Mouse (Mus musculus): ENCODE measurements around the gene Irf6.

The Irf6 gene

DNA sequence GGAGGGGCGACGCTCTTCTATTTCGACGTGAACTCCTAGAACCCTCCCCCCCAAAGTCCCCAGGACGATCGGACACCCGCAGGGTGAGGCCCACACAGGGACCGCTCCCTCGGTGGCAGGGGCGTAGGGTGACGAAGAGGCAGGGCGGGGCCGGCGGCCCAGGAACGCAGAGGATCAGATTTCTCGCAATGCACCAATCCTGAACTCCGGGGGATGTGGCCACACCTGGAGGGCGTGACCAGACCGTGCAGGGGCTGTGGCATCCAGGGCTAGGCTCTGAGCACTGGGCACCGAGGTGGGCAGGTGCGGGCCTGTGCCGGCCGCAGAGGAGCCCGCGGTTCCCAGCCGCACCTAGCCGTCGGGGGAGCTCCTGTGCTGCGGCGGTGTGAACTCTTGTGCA lies at the start of gene Irf6:
Irf6 (plus strand) TSS at position 240 of the 400 bp plus-strand sequence.
- peak; percentile 88 for DNase-seq

DNA sequence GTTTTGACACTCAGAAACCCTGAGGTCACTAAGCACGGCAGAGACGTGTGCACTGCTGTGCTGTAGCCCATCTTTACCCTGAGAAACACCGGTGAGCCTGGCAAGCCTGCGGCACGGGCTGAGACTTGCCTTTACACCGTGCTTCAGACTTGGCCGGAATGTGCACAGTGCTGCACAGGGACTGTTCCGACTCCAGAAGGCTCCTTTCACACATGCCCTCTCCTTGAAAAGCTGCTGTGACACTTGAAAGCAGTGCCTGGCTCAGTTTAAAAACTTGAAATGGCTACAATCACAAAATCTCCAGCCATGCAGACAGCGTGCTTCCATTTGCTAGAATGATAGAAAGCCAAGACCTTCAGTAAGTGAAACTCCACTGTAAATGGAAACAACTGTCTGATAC lies 40.8 kb upstream of the Irf6 start:
- no peak for DNase-seq

DNA sequence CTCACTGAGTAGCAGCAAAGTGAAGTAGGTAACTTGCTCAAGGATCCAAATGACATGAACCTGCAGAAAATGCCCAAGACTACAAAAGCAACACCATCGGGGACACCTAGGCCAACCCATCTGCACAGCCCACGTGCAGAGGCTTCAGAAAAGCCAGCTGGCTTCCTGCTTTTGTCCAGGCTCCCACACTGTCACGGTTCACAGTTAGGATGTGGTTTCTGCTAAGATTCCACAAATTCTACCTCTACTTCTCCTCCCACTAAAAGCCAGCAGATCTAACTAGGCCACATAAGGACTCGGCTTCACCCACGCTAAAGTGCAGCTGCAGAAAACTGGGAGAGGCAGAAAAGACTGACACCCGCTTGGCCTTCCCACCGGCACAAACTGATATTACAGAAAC lies 30.1 kb upstream of the Irf6 start:
- no peak for DNase-seq

GRCm38 (mm10) chr1:193123290-193123689 lies 29.6 kb upstream of the Irf6 start:
- no peak for DNase-seq

DNA sequence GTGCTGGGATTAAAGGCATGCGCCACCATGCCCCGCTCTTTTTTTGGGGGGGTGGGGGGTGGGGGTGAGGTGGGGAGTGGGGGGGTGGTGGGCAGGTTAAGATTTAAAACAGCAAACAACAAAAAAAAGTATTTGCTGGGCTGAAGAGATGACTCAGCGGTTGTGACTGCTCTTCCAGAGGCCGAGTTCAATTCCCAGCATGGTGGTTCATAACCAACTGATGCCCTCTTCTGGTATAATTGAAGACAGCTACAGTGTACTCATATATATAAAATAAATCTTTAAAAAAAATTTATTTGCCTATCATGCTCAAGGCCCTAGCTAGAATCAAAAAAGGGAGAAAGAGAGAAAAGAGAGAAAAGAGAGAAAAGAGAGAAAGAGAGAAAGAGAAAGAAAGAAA lies 27.1 kb upstream of the Irf6 start:
- no peak for DNase-seq

DNA sequence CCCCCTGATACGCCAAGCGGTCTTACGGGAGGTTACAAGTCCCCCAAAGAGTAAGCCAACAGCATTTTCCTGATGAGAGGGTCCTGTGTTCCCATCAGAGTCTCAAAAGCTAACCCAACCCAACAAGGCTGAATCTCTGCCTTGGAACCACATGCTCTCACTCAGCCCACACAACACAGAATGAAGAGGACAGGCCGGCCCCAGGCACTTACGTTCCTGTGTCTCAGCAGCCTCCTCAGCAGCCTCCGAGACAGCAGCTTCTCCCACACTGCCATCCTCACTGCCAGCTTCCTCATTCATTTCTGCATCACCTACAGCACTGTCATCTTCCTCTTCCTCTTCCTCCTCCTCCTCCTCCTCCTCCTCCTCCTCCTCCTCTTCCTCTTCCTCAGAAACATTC lies 24.9 kb upstream of the Irf6 start:
- DNase-seq: no peak

DNA sequence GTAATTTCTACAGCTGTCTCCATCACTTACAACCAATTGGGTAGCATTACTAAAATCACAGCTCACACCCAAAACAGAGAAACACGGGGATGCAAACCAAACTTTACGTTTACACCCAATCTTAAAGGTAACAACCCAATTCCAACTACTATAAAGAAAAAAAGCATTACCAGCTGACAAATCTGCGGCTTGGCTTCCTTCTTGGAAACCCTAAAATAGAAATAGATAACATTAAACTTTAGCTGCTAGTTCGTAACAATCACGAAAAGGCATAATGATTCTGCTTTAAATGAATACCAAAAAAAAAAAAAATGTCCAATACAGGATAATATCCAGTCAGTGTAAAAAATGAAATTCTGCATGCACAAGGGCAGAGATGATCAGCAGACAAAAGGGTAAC lies 23.6 kb upstream of the Irf6 start:
- DNase-seq: no peak

DNA sequence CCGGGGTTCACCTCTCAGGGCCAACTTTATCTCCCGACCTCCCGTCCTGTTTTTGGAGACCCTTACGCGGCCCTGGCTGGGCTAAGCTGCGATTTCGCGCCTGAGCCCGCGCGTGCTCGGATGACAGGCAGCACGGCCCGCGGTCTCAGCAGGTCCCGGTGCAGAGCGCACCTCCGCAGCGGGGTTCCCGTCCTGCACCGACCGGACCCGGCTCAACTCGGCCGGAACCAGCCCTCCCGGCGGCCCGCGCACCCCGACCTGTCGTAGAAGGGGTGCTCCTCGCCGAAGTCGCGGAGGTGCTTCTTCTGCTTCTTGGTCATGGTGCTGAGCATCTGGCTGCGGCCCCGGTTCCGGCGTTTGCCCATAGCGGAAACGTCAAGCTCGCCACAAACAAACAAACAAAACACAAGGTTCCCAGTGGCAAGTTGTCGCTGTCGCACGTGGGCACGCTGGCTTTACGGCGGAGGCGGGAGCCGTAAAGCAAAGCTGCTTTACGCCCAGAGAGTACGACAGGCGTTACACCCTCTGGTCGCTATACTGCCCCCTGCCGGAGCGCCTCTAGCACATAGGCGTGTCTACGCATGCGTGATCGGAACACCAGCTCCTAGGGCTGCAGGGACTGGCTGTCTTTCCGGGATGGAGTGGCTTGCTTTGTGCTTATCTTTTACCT lies 23.0 kb upstream of the Irf6 start, which contains the start of gene Diexf:
Diexf (minus strand) TSS at position 487 of the 670 bp plus-strand sequence.
- peak; percentile 97 for DNase-seq

GRCm38 (mm10) chr1:193130456-193130825 lies 22.5 kb upstream of the Irf6 start:
- no peak for DNase-seq

DNA sequence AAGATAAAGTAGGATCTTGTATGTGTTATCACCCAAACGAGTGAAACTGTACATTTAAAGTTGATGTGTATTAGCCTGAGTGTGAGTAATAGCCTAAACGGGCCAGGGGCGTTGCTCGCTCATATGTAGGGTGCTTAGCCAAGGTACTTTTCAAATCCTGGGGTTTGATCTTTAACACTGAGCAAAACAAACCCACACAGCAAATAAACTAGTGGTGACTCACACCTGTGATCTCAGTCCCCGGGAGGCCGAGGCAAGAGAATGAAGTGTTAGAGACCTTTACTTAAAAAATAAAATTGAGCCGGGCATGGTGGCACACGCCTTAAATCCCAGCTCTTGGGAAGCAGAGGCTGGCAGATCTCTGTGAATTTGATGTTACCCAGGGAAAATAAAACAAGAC lies 22.1 kb upstream of the Irf6 start:
- no peak for DNase-seq

DNA sequence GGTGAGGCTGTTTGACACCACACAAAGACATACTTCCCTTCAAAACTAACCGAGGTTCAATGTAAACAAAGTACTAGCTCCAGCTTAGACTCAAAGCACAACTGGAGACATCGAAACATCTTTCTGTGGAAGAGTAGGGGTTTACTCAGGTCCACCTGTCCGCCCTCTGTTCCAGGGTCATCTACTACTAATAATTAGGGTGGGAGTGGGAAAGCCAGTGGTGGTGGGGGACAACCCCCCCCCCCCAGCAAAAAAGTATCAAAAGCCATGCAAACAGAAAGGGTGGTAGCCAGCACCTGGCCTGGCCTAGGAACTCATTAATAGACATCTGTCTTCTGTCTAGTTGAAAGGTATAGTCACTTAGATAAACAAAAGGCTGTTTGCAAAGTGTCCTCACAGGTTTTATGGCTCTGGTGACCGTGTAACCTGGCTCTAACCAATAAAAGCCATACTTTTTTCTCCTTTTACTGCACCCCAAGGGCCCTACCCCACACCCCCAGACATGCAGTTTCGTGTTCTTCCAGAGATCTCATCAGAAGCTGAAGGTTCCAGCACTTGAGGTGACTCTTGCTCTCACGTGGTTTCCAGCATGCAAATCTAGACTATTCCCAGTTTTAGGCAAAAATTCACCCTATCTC lies 21.5 kb upstream of the Irf6 start:
- DNase-seq: no peak

GRCm38 (mm10) chr1:193132385-193132784 lies 20.5 kb upstream of the Irf6 start:
- DNase-seq: no peak

GRCm38 (mm10) chr1:193133726-193134125 lies 19.2 kb upstream of the Irf6 start:
- no peak for DNase-seq

DNA sequence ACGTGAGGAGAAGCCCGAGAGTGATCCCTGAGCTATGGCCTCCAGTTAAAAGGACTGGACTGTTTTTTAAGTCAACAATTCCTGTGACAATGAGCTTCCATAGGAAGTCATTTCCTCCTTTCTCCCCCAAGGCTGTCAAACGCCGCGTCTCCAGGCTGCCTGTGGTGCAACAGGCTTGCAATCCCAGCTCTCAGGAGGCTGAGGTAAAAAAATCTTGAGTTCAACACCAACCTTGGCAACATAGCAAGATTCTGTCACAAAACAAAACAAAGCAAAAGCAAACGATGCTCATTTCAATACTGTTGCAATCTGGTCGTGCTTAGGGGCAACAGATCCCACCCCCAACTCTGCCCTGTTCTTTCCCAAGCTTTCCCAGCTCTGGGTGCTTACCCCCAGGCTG lies 14.8 kb upstream of the Irf6 start:
- no peak for DNase-seq

DNA sequence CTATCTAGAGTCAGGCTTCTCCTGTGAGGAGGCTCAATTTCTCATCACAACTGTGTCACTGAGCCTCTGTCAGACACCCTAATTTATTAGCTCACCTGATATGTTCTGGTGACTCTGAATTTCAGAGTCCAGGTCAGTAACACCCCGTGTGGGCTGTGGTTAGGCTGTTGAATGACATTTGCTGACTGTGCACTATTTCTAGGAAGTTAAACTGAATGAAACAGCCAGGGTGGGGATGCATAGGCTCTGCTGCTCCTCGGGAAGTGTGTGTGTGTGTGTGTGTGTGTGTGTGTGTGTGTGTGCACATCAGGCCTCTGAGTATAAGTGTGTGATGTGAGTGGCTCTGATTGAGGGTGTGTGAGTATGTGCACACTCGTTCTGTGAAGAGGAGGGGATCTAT lies 14.2 kb upstream of the Irf6 start:
- DNase-seq: no peak

- no peak for DNase-seq
Measured at GRCm38 (mm10) chr1:193141118-193141517, 11.8 kb upstream of the Irf6 start.

DNA sequence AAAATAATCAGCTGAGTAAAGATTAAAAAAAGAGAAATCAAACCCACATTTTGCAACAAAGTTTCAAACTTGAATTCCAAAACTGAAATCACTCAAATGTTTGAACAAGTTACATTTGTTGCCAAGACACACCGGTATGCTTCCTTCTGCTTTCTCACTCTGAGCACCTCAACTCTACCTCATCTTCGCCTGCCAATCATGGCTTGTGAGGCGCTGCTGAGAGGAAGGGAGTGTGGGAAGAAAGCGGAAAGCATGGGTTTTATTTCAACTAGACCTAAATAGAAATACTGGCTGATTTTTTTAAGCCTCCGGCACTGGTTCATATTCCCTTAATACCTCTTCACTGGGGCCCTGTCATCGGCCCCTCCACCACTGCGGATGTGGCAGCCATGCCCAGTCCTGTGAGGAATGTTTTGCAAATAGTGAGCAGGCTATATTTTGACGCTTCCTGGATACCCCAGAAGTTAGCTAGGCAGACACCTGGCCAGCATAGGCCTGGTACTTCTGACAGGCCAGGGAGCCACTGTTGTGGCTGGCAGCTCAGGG lies 10.3 kb upstream of the Irf6 start:
- no peak for DNase-seq

- DNase-seq: no peak
Measured at GRCm38 (mm10) chr1:193144516-193144915, 8.4 kb upstream of the Irf6 start.

- no peak for DNase-seq
Measured at GRCm38 (mm10) chr1:193145101-193145500, 7.8 kb upstream of the Irf6 start.

DNA sequence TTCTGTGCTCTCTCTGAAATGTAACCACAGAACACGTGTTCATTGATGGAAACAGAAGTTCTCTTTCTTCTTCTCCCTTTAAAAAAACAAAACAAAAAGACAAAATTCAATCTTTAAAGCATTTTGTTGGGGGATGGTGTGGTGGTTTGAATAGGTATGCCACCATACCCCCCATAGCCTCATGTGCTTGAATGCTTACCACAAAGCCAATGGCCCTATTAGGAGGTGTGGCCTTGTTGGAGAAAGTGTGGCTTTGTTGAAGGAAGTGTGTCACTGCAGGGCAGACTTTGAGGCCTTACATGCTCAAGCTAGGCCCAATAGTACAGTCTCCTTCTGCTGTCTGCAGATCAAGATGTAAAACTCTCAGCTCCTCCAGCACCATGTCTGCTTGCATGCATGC lies 6.5 kb upstream of the Irf6 start:
- DNase-seq: no peak

DNA sequence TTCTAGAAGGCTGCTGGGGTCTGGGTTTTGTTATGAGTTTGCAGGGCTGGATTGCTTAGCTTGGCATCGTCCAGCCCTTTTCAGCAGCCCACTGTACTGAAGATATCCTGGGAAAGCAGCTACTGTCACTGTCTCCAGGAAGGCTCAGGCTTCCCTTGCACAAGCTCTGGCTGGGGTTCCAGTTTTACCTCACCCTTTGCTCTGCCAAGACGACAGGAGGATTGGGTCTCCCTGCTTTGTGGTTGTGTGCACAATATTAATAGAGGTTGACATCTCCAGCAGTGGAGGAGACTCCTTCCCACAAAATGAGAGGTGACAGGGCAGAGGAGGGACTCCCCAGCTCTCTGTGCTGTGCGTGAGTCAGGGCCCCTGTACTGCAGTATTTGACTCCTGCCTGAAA lies 3.7 kb upstream of the Irf6 start:
- no peak for DNase-seq

DNA sequence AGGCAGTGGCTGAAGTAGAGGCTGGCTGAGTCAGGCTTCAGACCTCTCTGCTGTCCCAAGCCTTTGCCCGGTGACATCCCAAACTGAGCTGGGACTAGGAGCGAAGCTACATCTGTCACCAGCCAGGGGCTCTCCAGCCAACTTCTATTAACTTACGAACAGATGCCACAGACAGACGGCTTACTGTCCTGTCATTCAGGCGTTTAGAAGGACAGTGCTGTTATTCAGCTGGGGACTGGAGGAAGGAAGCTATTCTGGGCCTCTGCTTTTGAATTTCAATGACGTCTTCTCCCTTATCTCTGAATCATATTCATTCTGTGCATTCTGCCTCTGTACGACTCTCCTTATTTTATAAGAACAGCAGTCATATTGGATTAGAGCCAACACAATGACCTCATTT lies 1.8 kb upstream of the Irf6 start:
- DNase-seq: no peak

DNA sequence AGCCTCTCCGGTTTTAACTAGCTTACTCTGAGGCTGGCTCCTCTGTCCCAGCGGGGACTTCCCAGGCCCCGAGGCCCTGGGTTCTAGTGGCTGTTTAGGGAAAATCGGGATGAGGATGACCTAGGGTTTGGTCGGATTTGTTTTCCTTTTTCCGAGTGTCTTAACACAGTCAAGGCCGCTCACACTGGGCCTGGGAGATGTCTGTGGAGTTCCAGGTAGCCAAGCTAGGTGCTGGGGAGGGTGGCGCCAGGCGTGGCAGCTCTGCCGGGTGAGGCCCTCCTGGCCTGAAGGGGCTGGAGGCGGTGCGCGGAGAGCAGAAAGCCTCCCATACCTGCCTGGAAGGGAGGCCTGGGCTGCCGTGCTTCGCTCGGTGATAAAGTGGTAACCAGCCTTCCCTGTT lies 650 bp downstream of the Irf6 start:
- peak; percentile 48 for DNase-seq

DNA sequence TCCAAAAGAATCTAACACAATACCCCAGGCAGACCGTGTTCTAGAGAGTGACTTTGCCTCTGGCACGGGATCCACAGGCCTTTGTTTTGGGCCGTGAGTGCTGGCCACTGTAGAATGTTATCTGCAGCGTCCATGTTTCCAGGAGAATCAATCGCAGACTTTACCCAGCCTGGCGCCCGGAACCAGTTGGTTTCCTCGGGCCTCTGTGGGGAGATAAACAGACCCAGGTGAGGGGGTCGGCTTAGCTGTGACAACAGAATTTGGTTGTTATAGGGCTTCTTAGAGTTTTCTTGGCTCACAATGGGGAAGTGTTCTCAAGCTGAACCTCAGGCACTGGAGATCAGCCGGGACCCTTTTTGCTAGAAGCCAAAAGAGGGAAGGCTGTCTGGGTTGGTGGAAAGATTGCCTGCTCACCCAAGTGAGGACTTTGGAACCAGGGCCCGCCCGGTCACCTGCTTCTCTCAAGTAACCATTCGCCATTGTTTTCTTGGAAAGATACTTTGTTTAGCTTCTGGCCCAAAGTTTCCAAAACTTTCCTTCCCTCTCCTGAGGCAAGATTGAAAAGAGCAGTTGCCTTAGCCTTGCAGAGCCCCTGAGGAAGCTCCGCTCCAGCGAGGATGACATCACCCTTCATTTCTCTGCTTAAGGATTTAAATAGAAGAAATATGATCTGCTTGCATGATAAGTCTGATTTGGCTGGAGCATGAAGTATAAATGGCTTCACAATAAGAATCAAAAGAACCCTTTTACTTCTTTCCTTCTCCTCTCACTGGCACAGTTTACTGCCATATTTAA lies 3.6 kb downstream of the Irf6 start:
- DNase-seq: peak; percentile 33
